Mouse (Mus musculus) MEL (cell line): ENCODE data around the gene Plekha7. TPM values are rescaled to one million over a fixed set of nuclear protein-coding genes. Genes with fewer than 3 reads are reported as not detected.

Source experiments
- DNase-seq: peaks from one replicate; pipeline ENCODE4 v3.0.0; 2011; ENCODE audit warnings: low read depth, low spot score
- H3K27ac ChIP-seq: 2 replicates; pipeline ENCODE4 v1.5.1; 2012; ENCODE audit warnings: low read depth, mild to moderate bottlenecking, control low read depth, low read length, moderate library complexity; ENCODE audit not compliant: control insufficient read depth
- H3K27me3 ChIP-seq, 2 experiments: fragments of 150-350 bp in 1 of 2; sonication (generic) in 1 of 2; 2 replicates each; pipeline ENCODE4 v1.6.1; 2012; ENCODE audit warnings: low read length in 2 of 2, mild to moderate bottlenecking in 2 of 2, improper control_type of control experiment in 1 of 2, moderate library complexity in 1 of 2; ENCODE audit not compliant: insufficient read depth in 2 of 2, control insufficient read depth in 1 of 2
- H3K36me3 ChIP-seq, 2 experiments: 2 replicates each; pipeline ENCODE4 v1.6.1; 2012 to 2014; ENCODE audit warnings: low read length in 2 of 2, improper control_type of control experiment in 1 of 2, inconsistent platforms in 1 of 2, mild to moderate bottlenecking in 1 of 2; ENCODE audit not compliant: insufficient read depth in 2 of 2, control insufficient read depth in 1 of 2
- H3K4me1 ChIP-seq, 2 experiments: fragments of 150-350 bp in 1 of 2; sonication (generic) in 1 of 2; 2 replicates each; pipeline ENCODE4 v1.6.1; 2012; ENCODE audit warnings: low read length in 2 of 2, improper control_type of control experiment in 1 of 2, mild to moderate bottlenecking in 1 of 2; ENCODE audit not compliant: insufficient read depth in 2 of 2, control insufficient read depth in 1 of 2
- H3K4me3 ChIP-seq, 2 experiments: fragments of 150-350 bp in 1 of 2; sonication (generic) in 1 of 2; 2 replicates each; pipeline ENCODE4 v1.5.1; 2012; ENCODE audit warnings: low read depth in 2 of 2, low read length in 2 of 2, mild to moderate bottlenecking in 2 of 2, moderate library complexity in 2 of 2, control low read depth in 1 of 2, improper control_type of control experiment in 1 of 2; ENCODE audit not compliant: control insufficient read depth in 1 of 2, insufficient read depth in 1 of 2
- H3K79me2 ChIP-seq: 2 replicates; pipeline ENCODE4 v1.6.1; 2012; ENCODE audit warnings: mild to moderate bottlenecking, low read length, moderate library complexity; ENCODE audit not compliant: control insufficient read depth, poor library complexity, insufficient read depth
- H3K9ac ChIP-seq: 2 replicates; pipeline ENCODE4 v1.6.1; 2012; ENCODE audit warnings: low read depth, mild to moderate bottlenecking, control low read depth, low read length, moderate library complexity; ENCODE audit not compliant: control insufficient read depth, poor library complexity, severe bottlenecking
- H3K9me3 ChIP-seq: fragments of 150-350 bp; sonication (generic); replicated peaks from 2 replicates; pipeline ENCODE4 v1.6.1; 2012; ENCODE audit warnings: mild to moderate bottlenecking, low read length, improper control_type of control experiment, moderate library complexity; ENCODE audit not compliant: insufficient read depth
- BHLHE40 ChIP-seq: IDR thresholded peaks from 2 replicates; pipeline ENCODE4 v1.6.1; 2012; ENCODE audit warnings: low read depth, mild to moderate bottlenecking, inconsistent platforms, low read length, improper control_type of control experiment, borderline replicate concordance
- GABPA ChIP-seq: IDR thresholded peaks from 2 replicates; pipeline ENCODE4 v1.6.1; 2012; ENCODE audit warnings: low read depth, mild to moderate bottlenecking, inconsistent platforms, low read length, improper control_type of control experiment, moderate library complexity
- GATA1 ChIP-seq: IDR thresholded peaks from 2 replicates; pipeline ENCODE4 v1.6.1; 2011; ENCODE audit warnings: low read depth, low read length, improper control_type of control experiment
- JUND ChIP-seq: IDR thresholded peaks from 2 replicates; pipeline ENCODE4 v1.6.1; 2011; ENCODE audit warnings: low read depth, mild to moderate bottlenecking, improper control_type of control experiment, low read length
- KAT2A ChIP-seq: conservative IDR thresholded peaks from 2 replicates; pipeline ENCODE4 v1.6.1; 2012; ENCODE audit warnings: low read depth, low read length, improper control_type of control experiment, inconsistent platforms
- MAX ChIP-seq: IDR thresholded peaks from 2 replicates; pipeline ENCODE4 v1.6.1; 2011; ENCODE audit warnings: low read length, improper control_type of control experiment
- MEF2A ChIP-seq: IDR thresholded peaks from 2 replicates; pipeline ENCODE4 v1.6.1; 2014; ENCODE audit warnings: low read depth, mild to moderate bottlenecking, inconsistent platforms, low read length, improper control_type of control experiment; ENCODE audit not compliant: poor library complexity, insufficient replicate concordance, severe bottlenecking; ENCODE audit errors: extremely low read depth
- MYB ChIP-seq: IDR thresholded peaks from 2 replicates; pipeline ENCODE4 v1.6.1; 2011; ENCODE audit warnings: mild to moderate bottlenecking, low read depth, low read length, improper control_type of control experiment
- MYC ChIP-seq: IDR thresholded peaks from 2 replicates; pipeline ENCODE4 v1.6.1; 2011; ENCODE audit warnings: low read depth, mild to moderate bottlenecking, low read length, improper control_type of control experiment, moderate library complexity
- NELFE ChIP-seq: IDR thresholded peaks from 2 replicates; pipeline ENCODE4 v1.6.1; 2011; ENCODE audit warnings: low read depth, low read length, improper control_type of control experiment
- POLR2AphosphoS2 ChIP-seq: IDR thresholded peaks from 2 replicates; pipeline ENCODE4 v1.6.1; 2011; ENCODE audit warnings: low read length, improper control_type of control experiment
- POLR2AphosphoS5 ChIP-seq: IDR thresholded peaks from 2 replicates; pipeline ENCODE4 v1.6.1; 2012; ENCODE audit warnings: low read depth, borderline replicate concordance, mild to moderate bottlenecking, inconsistent platforms, low read length, moderate library complexity, mixed read lengths
- TAL1 ChIP-seq: IDR thresholded peaks from 2 replicates; pipeline ENCODE4 v1.6.1; 2012; ENCODE audit warnings: mild to moderate bottlenecking, inconsistent platforms, low read length, moderate library complexity, mixed read lengths
- USF1 ChIP-seq: IDR thresholded peaks from 2 replicates; pipeline ENCODE4 v1.6.1; 2014; ENCODE audit warnings: low read depth, mild to moderate bottlenecking, inconsistent platforms, low read length, improper control_type of control experiment, moderate library complexity
- ZMIZ1 ChIP-seq: IDR thresholded peaks from 2 replicates; pipeline ENCODE4 v1.6.1; 2012; ENCODE audit warnings: low read depth, mild to moderate bottlenecking, inconsistent platforms, low read length, improper control_type of control experiment, moderate library complexity
- ZNF384 ChIP-seq: IDR thresholded peaks from 2 replicates; pipeline ENCODE4 v1.6.1; 2012; ENCODE audit warnings: low read depth, mild to moderate bottlenecking, inconsistent platforms, low read length, improper control_type of control experiment
- polyA plus RNA-seq, 2 experiments: library from polyadenylated mRNA; stranded (reverse) in 1 of 2; unstranded in 1 of 2; fragments of >175 nt in 1 of 2; fragments of >200 nt in 1 of 2; gene quantifications; 2 replicates each; pipeline versions ENCODE4 v1.2.1 to v1.2.4; 2012; ENCODE audit warnings: low replicate concordance in 2 of 2, low read depth in 1 of 2; ENCODE audit not compliant: insufficient read length in 2 of 2, insufficient read depth in 1 of 2, missing spikeins in 1 of 2
- total RNA-seq: library from RNA; depleted of rRNA; stranded (reverse); fragments of 300-350 nt; gene quantifications from 2 replicates; pipeline ENCODE4 v1.2.3, GENCODE M21; 2012

The Plekha7 gene
- total and polyA plus RNA-seq, 3 experiments = 4.4 to 14.5 TPM; not detected in 1

GRCm38 (mm10) chr7:116124057-116124456, 184.1 kb downstream of the Plekha7 start:
- Histone ChIP-seq H3K27me3 (no peaks in the 10 kb centered on the region), H3K4me1 (no peaks in the 10 kb centered on the region), H3K9me3 (no peaks in the 10 kb centered on the region)

GRCm38 (mm10) chr7:116123597-116123985, 184.6 kb downstream of the Plekha7 start:
- DNase-seq = no peak
- Histone ChIP-seq H3K9ac (no peak overlapping the region), H3K9me3 (no peaks in the 10 kb centered on the region), H3K27ac (no peak overlapping the region), H3K27me3 (no peaks in the 10 kb centered on the region), H3K79me2 (no peaks in the 10 kb centered on the region), H3K4me3 (no peak overlapping the region), H3K36me3 (no peaks in the 10 kb centered on the region), H3K4me1 (no peaks in the 10 kb centered on the region)
- TF ChIP-seq GATA1 (no peak), ZMIZ1 (no peak), MEF2A (no peak), USF1 (no peak), GABPA (no peak), BHLHE40 (no peak), ZNF384 (no peak), MYC (no peak), MAX (no peak), KAT2A (no peak), JUND (no peak), NELFE (no peak), TAL1 (no peak)

More at GRCm38 (mm10) chr7:116124057-116124456, 184.1 kb downstream of the Plekha7 start:
- Histone ChIP-seq H3K79me2 (no peaks in the 10 kb centered on the region), H3K9ac (no peak overlapping the region), H3K27ac (no peak overlapping the region), H3K36me3 (no peaks in the 10 kb centered on the region), H3K4me3 (no peak overlapping the region)
- TF ChIP-seq USF1 = no peak
- no peak for TF ChIP-seq MYB
- no peak for TF ChIP-seq GATA1
- no peak for TF ChIP-seq KAT2A
- TF ChIP-seq POLR2AphosphoS5 = no peak
- TF ChIP-seq MYC = no peak
- TF ChIP-seq POLR2AphosphoS2 = no peak
- DNase-seq = no peak
